Mouse (Mus musculus) right cerebral cortex, postnatal 25 days (tissue): Measurements from ENCODE around the gene 6330403K07Rik.

ENCODE experiments used
- DNase-seq: peaks from one replicate; pipeline ENCODE4 v3.0.0; 2022

The 6330403K07Rik gene

DNA sequence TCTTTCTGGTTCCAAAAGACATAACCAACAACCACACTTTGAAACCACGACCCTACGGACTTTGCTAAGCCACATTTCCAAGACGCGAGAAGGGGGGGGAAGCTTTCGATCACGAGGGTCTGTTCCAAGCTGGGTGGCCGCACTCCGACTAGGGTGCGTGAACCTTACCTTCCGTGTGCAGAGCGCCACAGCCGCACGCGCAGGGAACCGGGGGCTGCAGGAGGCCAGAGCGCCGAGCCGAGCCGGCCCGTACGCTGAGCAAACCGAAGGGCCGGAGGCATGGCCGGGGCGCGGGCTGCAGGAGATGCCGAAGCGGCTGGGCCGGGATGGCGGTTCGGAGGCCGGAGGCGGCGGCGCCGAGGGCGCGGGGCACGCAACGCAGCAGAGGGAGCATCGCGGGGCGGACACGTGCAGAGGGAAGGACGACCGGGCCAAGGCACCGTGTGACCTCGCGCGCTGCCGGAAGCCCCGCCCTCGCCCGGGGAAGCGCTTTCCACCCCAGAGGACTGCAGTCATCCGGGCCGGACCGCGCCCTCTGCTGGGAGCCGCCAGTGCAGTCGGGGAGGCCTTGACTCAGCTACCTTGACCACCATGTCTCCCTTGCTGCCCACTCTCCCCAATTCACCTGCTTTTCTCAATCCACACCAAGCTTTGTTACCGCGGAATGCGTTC lies 50.6 kb downstream of the 6330403K07Rik start, which contains the start of gene C1qbp:
C1qbp (minus strand) TSS at position 470 of the 672 bp plus-strand sequence.
- DNase-seq: peak; percentile 92

DNA sequence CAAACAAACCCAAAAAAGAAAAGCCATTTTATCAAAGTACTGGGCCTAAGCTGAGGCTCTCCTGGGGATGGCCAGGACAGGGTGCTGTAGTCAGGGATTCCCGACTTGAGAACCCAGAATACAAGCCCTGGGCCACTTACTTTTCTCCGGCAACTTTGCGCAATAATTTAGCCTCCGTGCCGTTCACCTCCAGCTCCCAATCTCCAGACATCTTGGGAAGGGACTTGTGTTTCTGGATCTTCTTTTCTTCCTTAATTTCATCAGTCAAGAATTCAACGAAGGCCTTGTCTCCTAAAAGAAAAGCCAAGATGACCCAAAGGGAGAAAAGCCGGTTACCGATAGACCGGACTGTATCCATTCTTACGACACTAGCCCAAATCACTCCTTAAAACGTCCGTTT lies 51.3 kb downstream of the 6330403K07Rik start:
- DNase-seq: no peak
